Mouse (Mus musculus) neural tube, embryonic 11.5 days (tissue): Measurements from ENCODE around the gene Vstm5. TPM values are rescaled to one million over a fixed set of nuclear protein-coding genes. Genes with fewer than 3 reads are reported as not detected.

Experiments used
- ATAC-seq: fragments of 200-750 bp; cut with Nextera tagmentation; 2 replicates; pipeline ENCODE4 v1.8.0; 2017; ENCODE audit warnings: moderate number of reproducible peaks, mild to moderate bottlenecking, moderate TSS enrichment, moderate library complexity; ENCODE audit not compliant: insufficient read depth, low FRiP score, low TSS enrichment
- DNase-seq: peaks from one replicate; pipeline ENCODE4 v3.0.0-alpha.2; 2015; ENCODE audit warnings: low spot score
- H3K27ac ChIP-seq: fragments of 300-500 bp; sonication (generic); 2 replicates; pipeline ENCODE4 v1.5.1; 2014; ENCODE audit warnings: low read depth, mild to moderate bottlenecking, low read length
- H3K27me3 ChIP-seq: fragments of 300-500 bp; sonication (generic); 2 replicates; pipeline ENCODE4 v1.6.1; 2014; ENCODE audit warnings: mild to moderate bottlenecking, low read length, mixed read lengths; ENCODE audit not compliant: control insufficient read depth, insufficient read depth
- H3K36me3 ChIP-seq: fragments of 300-500 bp; sonication (generic); 2 replicates; pipeline ENCODE4 v1.6.1; 2014; ENCODE audit warnings: mild to moderate bottlenecking, low read length, moderate library complexity, mixed read lengths; ENCODE audit not compliant: control insufficient read depth, insufficient read depth
- H3K4me1 ChIP-seq: fragments of 300-500 bp; sonication (generic); 2 replicates; pipeline ENCODE4 v1.6.1; 2014; ENCODE audit warnings: low read length, mixed read lengths; ENCODE audit not compliant: control insufficient read depth, insufficient read depth
- H3K4me2 ChIP-seq: fragments of 300-500 bp; sonication (generic); 2 replicates; pipeline ENCODE4 v1.6.1; 2014; ENCODE audit warnings: low read depth, mild to moderate bottlenecking, moderate library complexity
- H3K4me3 ChIP-seq: fragments of 300-500 bp; sonication (generic); 2 replicates; pipeline ENCODE4 v1.5.1; 2014; ENCODE audit warnings: low read depth, low read length
- H3K9ac ChIP-seq: fragments of 300-500 bp; sonication (generic); 2 replicates; pipeline ENCODE4 v1.6.1; 2014; ENCODE audit warnings: mild to moderate bottlenecking, low read length
- H3K9me3 ChIP-seq: fragments of 300-500 bp; sonication (generic); 2 replicates; pipeline ENCODE4 v1.6.1; 2016; ENCODE audit warnings: low read length; ENCODE audit not compliant: control insufficient read depth
- WGBS: fragments of 180-500 bp; shearing (Covaris S2); extraction: QIAGEN DNeasy Blood & Tissue Kit; methylation state at CpG from one replicate; pipeline ENCODE4 v1.1.7; 2014; 5-methylcytosine and 5-hydroxymethylcytosine counted together
- polyA plus RNA-seq: library from polyadenylated mRNA; unstranded; fragments of >200 nt; fragmentation: Nextera tagmentation; extraction: Ambion mirVana; gene quantifications from 2 replicates; pipeline ENCODE4 v1.2.1, GENCODE M21; 2014

The Vstm5 gene
- polyA plus RNA-seq, 1 experiment from 2014 or later, result 3.0 TPM

GRCm38 (mm10) chr9:15250376-15250775 lies 11.5 kb downstream of the Vstm5 start:
- Histone ChIP-seq H3K27ac (no peak overlapping the region), H3K4me3 (no peak overlapping the region), H3K9ac (no peak overlapping the region), H3K36me3 (no peaks in the 10 kb centered on the region), H3K9me3 (no peaks in the 10 kb centered on the region), H3K4me1 (no peaks in the 10 kb centered on the region), H3K4me2 (no peak overlapping the region), H3K27me3 (no peaks in the 10 kb centered on the region)
- ATAC-seq, result no peak
- 79% methylated on average over 7 of the region's 7 CpGs for WGBS
- DNase-seq, result no peak

GRCm38 (mm10) chr9:15252196-15252595 lies 13.4 kb downstream of the Vstm5 start:
- Histone ChIP-seq H3K4me3 (no peak overlapping the region), H3K9me3 (no peaks in the 10 kb centered on the region), H3K4me2 (no peak overlapping the region), H3K4me1 (no peaks in the 10 kb centered on the region), H3K36me3 (no peaks in the 10 kb centered on the region), H3K27ac (no peak overlapping the region), H3K27me3 (no peaks in the 10 kb centered on the region), H3K9ac (no peak overlapping the region)
- DNase-seq, result no peak
- WGBS, result 83% methylated on average over 7 of the region's 7 CpGs
- no peak for ATAC-seq

- no peak overlapping the region for H3K4me3 ChIP-seq
- no peaks in the 10 kb centered on the region for H3K9me3 ChIP-seq
- H3K9ac ChIP-seq, result no peak overlapping the region
- H3K27me3 ChIP-seq, result no peaks in the 10 kb centered on the region
- H3K4me2 ChIP-seq, result no peak overlapping the region
- WGBS, result 92% methylated on average over 7 of the region's 7 CpGs
- ATAC-seq, result no peak
- no peak for DNase-seq
- H3K4me1 ChIP-seq, result no peaks in the 10 kb centered on the region
- no peaks in the 10 kb centered on the region for H3K36me3 ChIP-seq
- no peak overlapping the region for H3K27ac ChIP-seq
Observed at GRCm38 (mm10) chr9:15254501-15254900, 15.7 kb downstream of the Vstm5 start.

GRCm38 (mm10) chr9:15256214-15256613 lies 17.4 kb downstream of the Vstm5 start:
- Histone ChIP-seq H3K36me3 (peaks cover 5% of the 10 kb centered on the region), H3K27ac (no peak overlapping the region), H3K9me3 (no peaks in the 10 kb centered on the region), H3K4me3 (no peak overlapping the region), H3K4me1 (no peaks in the 10 kb centered on the region), H3K27me3 (no peaks in the 10 kb centered on the region), H3K9ac (no peak overlapping the region), H3K4me2 (no peak overlapping the region)
- WGBS, result 89% methylated on average over 3 of the region's 3 CpGs
- no peak for DNase-seq
- ATAC-seq, result no peak

GRCm38 (mm10) chr9:15261980-15262379 lies 23.1 kb downstream of the Vstm5 start:
- Histone ChIP-seq H3K27me3 (no peaks in the 10 kb centered on the region), H3K4me3 (no peak overlapping the region), H3K9ac (no peak overlapping the region), H3K27ac (no peak overlapping the region), H3K36me3 (peaks cover 10% of the 10 kb centered on the region), H3K9me3 (no peaks in the 10 kb centered on the region), H3K4me1 (no peaks in the 10 kb centered on the region), H3K4me2 (no peak overlapping the region)
- DNase-seq (no peak), ATAC-seq (no peak)
- 97% methylated on average over 8 of the region's 8 CpGs for WGBS

GRCm38 (mm10) chr9:15263487-15263886 lies 24.6 kb downstream of the Vstm5 start:
- 96% methylated on average over 10 of the region's 10 CpGs for WGBS
- peaks cover 10% of the 10 kb centered on the region for H3K36me3 ChIP-seq

GRCm38 (mm10) chr9:15273981-15274380 lies 35.1 kb downstream of the Vstm5 start:
- peaks cover 4% of the 10 kb centered on the region; the same call in 1 of the 2 replicates for H3K4me1 ChIP-seq
- no peak overlapping the region for H3K9ac ChIP-seq
- H3K36me3 ChIP-seq, result peaks cover 7% of the 10 kb centered on the region
- H3K9me3 ChIP-seq, result no peaks in the 10 kb centered on the region
- H3K27me3 ChIP-seq, result no peaks in the 10 kb centered on the region
- H3K27ac ChIP-seq, result no peak overlapping the region
- ATAC-seq (no peak), DNase-seq (no peak)
- H3K4me2 ChIP-seq, result no peak overlapping the region
- WGBS, result 91% methylated on average over 2 of the region's 2 CpGs
- no peak overlapping the region for H3K4me3 ChIP-seq

More at GRCm38 (mm10) chr9:15263487-15263886, 24.6 kb downstream of the Vstm5 start:
- DNase-seq, result no peak
- no peak overlapping the region for H3K27ac ChIP-seq
- ATAC-seq, result no peak
- no peak overlapping the region for H3K9ac ChIP-seq
- H3K4me3 ChIP-seq, result no peak overlapping the region
- no peaks in the 10 kb centered on the region for H3K4me1 ChIP-seq
- no peaks in the 10 kb centered on the region for H3K9me3 ChIP-seq
- H3K4me2 ChIP-seq, result no peak overlapping the region
- H3K27me3 ChIP-seq, result no peaks in the 10 kb centered on the region

GRCm38 (mm10) chr9:15276855-15277254 lies 38.0 kb downstream of the Vstm5 start:
- no peak overlapping the region for H3K4me2 ChIP-seq
- H3K4me3 ChIP-seq, result no peak overlapping the region
- H3K27me3 ChIP-seq, result no peaks in the 10 kb centered on the region
- WGBS, result 88% methylated on average over 4 of the region's 4 CpGs
- peaks cover 7% of the 10 kb centered on the region for H3K36me3 ChIP-seq
- peaks cover 9% of the 10 kb centered on the region; the same call in 1 of the 2 replicates for H3K4me1 ChIP-seq
- ATAC-seq (no peak), DNase-seq (no peak)
- H3K9ac ChIP-seq, result no peak overlapping the region
- no peak overlapping the region for H3K27ac ChIP-seq
- H3K9me3 ChIP-seq, result no peaks in the 10 kb centered on the region

GRCm38 (mm10) chr9:15278343-15278742 lies 39.5 kb downstream of the Vstm5 start:
- no peak overlapping the region for H3K4me2 ChIP-seq
- WGBS, result 95% methylated on average over 3 of the region's 3 CpGs
- no peak overlapping the region for H3K9ac ChIP-seq

More at GRCm38 (mm10) chr9:15278343-15278742, 39.5 kb downstream of the Vstm5 start:
- Histone ChIP-seq H3K4me1 (peaks cover 9% of the 10 kb centered on the region; the same call in 1 of the 2 replicates), H3K4me3 (no peak overlapping the region), H3K36me3 (peaks cover 4% of the 10 kb centered on the region; the same call in 1 of the 2 replicates), H3K27ac (no peak overlapping the region), H3K9me3 (no peaks in the 10 kb centered on the region), H3K27me3 (no peaks in the 10 kb centered on the region)
- ATAC-seq (no peak), DNase-seq (no peak)
